Mouse (Mus musculus) cerebellum, adult (tissue): Measurements from ENCODE around the gene Tmem170b.
"Not testable (repeated sequence)": the region's sequence is repeated elsewhere in the genome, so short reads cannot be mapped to it uniquely, and the experiment has no call there.

Experiments used
- ATAC-seq: cut with Nextera tagmentation; 2 replicates; pipeline ENCODE4 v1.9.2; 2017; ENCODE audit warnings: mild to moderate bottlenecking, moderate library complexity, mixed read lengths; ENCODE audit not compliant: insufficient number of reproducible peaks, low FRiP score, low TSS enrichment

Tmem170b gene

GRCm38 (mm10) chr13:41662401-41663070 lies 56.8 kb downstream of the Tmem170b start:
- ATAC-seq = no peak

GRCm38 (mm10) chr13:41663501-41664195 lies 57.9 kb downstream of the Tmem170b start:
- no peak for ATAC-seq

- no peak for ATAC-seq
Observed at GRCm38 (mm10) chr13:41669951-41670350, 64.2 kb downstream of the Tmem170b start.

- no peak for ATAC-seq
Observed at GRCm38 (mm10) chr13:41670386-41671130, 64.9 kb downstream of the Tmem170b start.

GRCm38 (mm10) chr13:41671136-41671705 lies 65.5 kb downstream of the Tmem170b start:
- no peak for ATAC-seq

GRCm38 (mm10) chr13:41672904-41673303 lies 67.2 kb downstream of the Tmem170b start:
- ATAC-seq = not testable (repeated sequence)

GRCm38 (mm10) chr13:41673541-41673940 lies 67.8 kb downstream of the Tmem170b start:
- no peak for ATAC-seq

GRCm38 (mm10) chr13:41674608-41675007 lies 68.9 kb downstream of the Tmem170b start:
- ATAC-seq = not testable (repeated sequence)

- ATAC-seq = no peak
Observed at GRCm38 (mm10) chr13:41675498-41675897, 69.8 kb downstream of the Tmem170b start.

GRCm38 (mm10) chr13:41675966-41676835 lies 70.5 kb downstream of the Tmem170b start:
- no peak for ATAC-seq

GRCm38 (mm10) chr13:41676836-41677186 lies 71.1 kb downstream of the Tmem170b start:
- ATAC-seq = no peak

- no peak for ATAC-seq
Observed at GRCm38 (mm10) chr13:41680854-41681549, 75.3 kb downstream of the Tmem170b start.

- ATAC-seq = no peak
Observed at GRCm38 (mm10) chr13:41682341-41683119, 76.8 kb downstream of the Tmem170b start.

- no peak for ATAC-seq
Observed at GRCm38 (mm10) chr13:41683356-41684012, 77.8 kb downstream of the Tmem170b start.

GRCm38 (mm10) chr13:41685499-41685898 lies 79.8 kb downstream of the Tmem170b start:
- ATAC-seq = no peak

GRCm38 (mm10) chr13:41689055-41689454 lies 83.3 kb downstream of the Tmem170b start:
- no peak for ATAC-seq

GRCm38 (mm10) chr13:41689598-41690045 lies 83.9 kb downstream of the Tmem170b start:
- ATAC-seq = no peak
